Mouse (Mus musculus): Measurements from ENCODE around the gene Kirrel3. TPM values are rescaled to one million over a fixed set of nuclear protein-coding genes. Genes with fewer than 3 reads are reported as not detected.

Kirrel3 gene
- polyA plus RNA-seq, 1 experiment from 2014 or later, result 1.3 TPM

- Histone ChIP-seq H3K9me3 (replicated peaks) (no peaks in the 10 kb centered on the region), H3K4me1 (replicated peaks) (peaks cover 5% of the 10 kb centered on the region; the same call in 1 of the 2 replicates), H3K27me3 (replicated peaks) (no peaks in the 10 kb centered on the region; the same call in 1 of the 2 replicates), H3K27ac (ENCODE audit: poor library complexity, severe bottlenecking) (no peak overlapping the region), H3K9ac (no peak overlapping the region), H3K4me3 (no peak overlapping the region), H3K36me3 (no peaks in the 10 kb centered on the region), H3K4me2 (no peak overlapping the region)
- no peak for ATAC-seq (ENCODE audit: insufficient number of reproducible peaks, low FRiP score)
- WGBS, result 73% methylated on average over 2 of the region's 2 CpGs
Measured at GRCm38 (mm10) chr9:34716476-34716875, 230.8 kb downstream of the Kirrel3 start.

- Histone ChIP-seq H3K4me2 (no peak overlapping the region), H3K4me1 (replicated peaks) (peaks cover 19% of the 10 kb centered on the region), H3K27me3 (replicated peaks) (no peaks in the 10 kb centered on the region), H3K27ac (ENCODE audit: poor library complexity, severe bottlenecking) (no peak overlapping the region), H3K9me3 (replicated peaks) (no peaks in the 10 kb centered on the region), H3K36me3 (no peaks in the 10 kb centered on the region), H3K4me3 (no peak overlapping the region), H3K9ac (no peak overlapping the region)
- WGBS, result 33% methylated on average over 6 of the region's 6 CpGs
- no peak for ATAC-seq (ENCODE audit: insufficient number of reproducible peaks, low FRiP score)
Measured at GRCm38 (mm10) chr9:34721478-34722197, 235.9 kb downstream of the Kirrel3 start.

DNA sequence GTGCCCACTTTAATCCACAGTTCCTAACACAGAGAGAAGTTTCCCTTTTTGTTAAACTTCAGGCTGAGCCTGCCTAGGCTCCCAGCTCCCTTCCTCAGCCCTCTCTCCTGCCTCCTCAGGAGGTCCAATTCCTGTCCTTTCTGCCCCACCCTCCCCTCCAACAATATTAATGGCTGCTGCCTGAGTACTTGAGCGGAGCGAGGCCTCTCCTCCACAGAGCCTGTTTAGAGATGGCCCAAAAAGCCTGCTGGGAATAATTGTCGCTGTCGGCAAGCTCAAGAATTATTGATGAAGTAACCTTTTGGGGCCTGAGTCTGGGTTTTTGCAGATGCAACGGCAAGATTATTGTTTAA is 236.5 kb downstream of the Kirrel3 start:
- Histone ChIP-seq H3K36me3 (no peaks in the 10 kb centered on the region), H3K4me1 (replicated peaks) (peaks cover 19% of the 10 kb centered on the region), H3K27ac (ENCODE audit: poor library complexity, severe bottlenecking) (no peak overlapping the region), H3K4me3 (no peak overlapping the region), H3K27me3 (replicated peaks) (no peaks in the 10 kb centered on the region), H3K9me3 (replicated peaks) (no peaks in the 10 kb centered on the region), H3K4me2 (no peak overlapping the region), H3K9ac (no peak overlapping the region)
- ATAC-seq (ENCODE audit: insufficient number of reproducible peaks, low FRiP score), result no peak
- WGBS, result 77% methylated on average over 5 of the region's 5 CpGs

DNA sequence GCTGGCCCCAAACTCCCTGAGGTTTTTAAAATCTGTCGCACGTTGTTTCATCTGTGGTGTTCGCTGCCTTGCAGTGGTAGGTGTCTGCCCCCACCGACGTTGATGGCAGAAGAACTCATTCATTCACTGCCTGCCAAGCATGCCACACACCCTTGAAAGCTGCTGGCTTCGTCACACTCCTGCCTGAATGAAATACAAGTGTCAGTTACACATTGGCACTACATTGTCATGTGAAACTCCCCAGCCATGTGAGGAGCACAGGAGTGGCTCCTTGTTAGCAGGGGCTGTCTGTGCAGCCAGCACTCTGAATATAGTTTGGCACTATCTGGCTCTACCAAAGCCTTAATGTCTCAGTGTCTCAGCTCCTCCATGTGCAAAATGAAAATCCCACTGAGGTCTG is 246.8 kb downstream of the Kirrel3 start:
- WGBS, result 63% methylated on average over 6 of the region's 6 CpGs
- H3K4me1 ChIP-seq (replicated peaks), result 0 out of 2 replicates have a peak, but pooled peaks cover 4% of the 10 kb centered on the region
- no peak for ATAC-seq (ENCODE audit: insufficient number of reproducible peaks, low FRiP score)
- H3K9ac ChIP-seq, result no peak overlapping the region
- H3K4me3 ChIP-seq, result no peak overlapping the region
- H3K27me3 ChIP-seq (replicated peaks), result no peaks in the 10 kb centered on the region
- H3K4me2 ChIP-seq, result no peak overlapping the region
- no peaks in the 10 kb centered on the region for H3K9me3 ChIP-seq (replicated peaks)
- no peaks in the 10 kb centered on the region for H3K36me3 ChIP-seq
- H3K27ac ChIP-seq (ENCODE audit: poor library complexity, severe bottlenecking), result no peak overlapping the region

GRCm38 (mm10) chr9:34733579-34733978 is 247.9 kb downstream of the Kirrel3 start:
- H3K4me3 ChIP-seq, result no peak overlapping the region
- no peak overlapping the region for H3K4me2 ChIP-seq
- 50% methylated on average over 6 of the region's 6 CpGs for WGBS
- H3K27me3 ChIP-seq (replicated peaks), result no peaks in the 10 kb centered on the region
- H3K9me3 ChIP-seq (replicated peaks), result no peaks in the 10 kb centered on the region
- 0 out of 2 replicates have a peak, but pooled peaks cover 4% of the 10 kb centered on the region for H3K4me1 ChIP-seq (replicated peaks)
- no peak overlapping the region for H3K9ac ChIP-seq
- H3K36me3 ChIP-seq, result no peaks in the 10 kb centered on the region
- ATAC-seq (ENCODE audit: insufficient number of reproducible peaks, low FRiP score), result no peak
- H3K27ac ChIP-seq (ENCODE audit: poor library complexity, severe bottlenecking), result no peak overlapping the region

DNA sequence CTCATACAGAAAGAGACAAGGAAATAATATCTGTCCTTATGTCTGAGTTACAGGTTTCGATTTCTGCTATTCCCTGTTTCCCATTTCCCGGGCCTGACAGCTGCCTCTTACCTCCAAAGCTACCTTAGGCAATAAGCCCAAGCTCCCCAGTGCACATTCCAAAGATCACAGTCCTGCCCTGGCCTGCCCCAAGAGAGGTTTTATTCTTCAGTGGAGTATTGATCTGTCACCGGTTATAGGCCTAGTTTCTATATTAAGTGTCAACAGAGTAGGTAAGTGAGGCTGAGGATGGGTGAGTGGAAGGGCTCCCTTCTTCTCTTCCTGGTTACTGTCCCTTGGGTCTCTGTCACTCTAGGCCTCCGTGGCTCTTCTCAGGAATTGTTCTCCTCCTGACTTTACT is 249.3 kb downstream of the Kirrel3 start:
- Histone ChIP-seq H3K4me1 (replicated peaks) (0 out of 2 replicates have a peak, but pooled peaks cover 4% of the 10 kb centered on the region), H3K9ac (no peak overlapping the region)

DNA sequence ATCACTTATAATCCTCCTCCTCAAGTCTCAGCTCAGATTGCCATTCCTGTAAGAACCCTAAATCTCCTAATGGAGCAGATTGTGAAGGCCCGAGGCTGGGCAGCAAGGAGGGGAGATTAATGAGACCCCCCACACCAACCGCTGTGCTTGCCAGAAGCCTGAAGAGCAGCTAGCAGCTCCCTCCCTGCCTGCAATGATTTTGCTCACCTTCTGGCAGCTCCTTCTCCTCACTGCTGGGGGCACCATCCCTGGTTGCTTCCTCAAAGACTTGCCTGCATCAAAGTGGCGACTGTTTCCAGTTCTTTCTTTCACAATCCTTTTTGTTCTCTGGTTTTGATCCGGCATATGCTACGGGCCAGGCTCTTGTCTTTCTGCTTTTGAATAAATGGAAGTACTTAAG is 253.7 kb downstream of the Kirrel3 start:
- no peaks in the 10 kb centered on the region for H3K9me3 ChIP-seq (replicated peaks)
- H3K4me1 ChIP-seq (replicated peaks), result no peaks in the 10 kb centered on the region
- H3K4me3 ChIP-seq, result no peak overlapping the region
- no peaks in the 10 kb centered on the region for H3K36me3 ChIP-seq
- 50% methylated on average over 5 of the region's 5 CpGs for WGBS
- ATAC-seq (ENCODE audit: insufficient number of reproducible peaks, low FRiP score), result no peak
- H3K27ac ChIP-seq (ENCODE audit: poor library complexity, severe bottlenecking), result no peak overlapping the region
- no peak overlapping the region for H3K9ac ChIP-seq
- no peak overlapping the region for H3K4me2 ChIP-seq
- H3K27me3 ChIP-seq (replicated peaks), result no peaks in the 10 kb centered on the region

More for the DNA sequence above, 249.3 kb downstream of the Kirrel3 start:
- 69% methylated on average over 4 of the region's 4 CpGs for WGBS
- H3K4me2 ChIP-seq, result no peak overlapping the region
- no peaks in the 10 kb centered on the region for H3K9me3 ChIP-seq (replicated peaks)
- no peak for ATAC-seq (ENCODE audit: insufficient number of reproducible peaks, low FRiP score)
- no peak overlapping the region for H3K27ac ChIP-seq (ENCODE audit: poor library complexity, severe bottlenecking)
- H3K4me3 ChIP-seq, result no peak overlapping the region
- H3K36me3 ChIP-seq, result no peaks in the 10 kb centered on the region
- no peaks in the 10 kb centered on the region for H3K27me3 ChIP-seq (replicated peaks)

DNA sequence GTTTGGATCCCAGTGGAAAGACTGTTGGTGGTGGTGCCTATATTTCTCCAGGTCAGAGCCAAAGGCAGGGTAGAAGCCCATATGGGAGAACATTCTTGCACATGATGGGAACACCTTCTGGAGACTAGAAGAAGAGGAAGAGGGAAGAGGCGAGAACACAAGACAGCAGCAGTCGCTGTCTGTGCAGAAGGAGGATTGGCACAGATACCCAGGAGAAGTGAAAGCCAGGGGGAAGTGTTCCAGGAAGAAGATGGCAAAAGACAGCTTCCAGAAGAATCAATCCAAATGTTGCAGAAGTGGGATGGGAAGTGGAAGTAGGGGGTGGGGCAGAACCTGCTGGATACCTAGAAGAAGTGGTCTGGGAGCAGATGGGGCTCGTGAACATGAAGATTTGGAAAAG is 255.1 kb downstream of the Kirrel3 start:
- Histone ChIP-seq H3K9me3 (replicated peaks) (no peaks in the 10 kb centered on the region), H3K4me3 (no peak overlapping the region), H3K27me3 (replicated peaks) (no peaks in the 10 kb centered on the region), H3K36me3 (no peaks in the 10 kb centered on the region), H3K4me1 (replicated peaks) (no peaks in the 10 kb centered on the region), H3K27ac (ENCODE audit: poor library complexity, severe bottlenecking) (no peak overlapping the region), H3K4me2 (no peak overlapping the region), H3K9ac (no peak overlapping the region)
- WGBS, result 81% methylated on average over 3 of the region's 3 CpGs
- no peak for ATAC-seq (ENCODE audit: insufficient number of reproducible peaks, low FRiP score)

DNA sequence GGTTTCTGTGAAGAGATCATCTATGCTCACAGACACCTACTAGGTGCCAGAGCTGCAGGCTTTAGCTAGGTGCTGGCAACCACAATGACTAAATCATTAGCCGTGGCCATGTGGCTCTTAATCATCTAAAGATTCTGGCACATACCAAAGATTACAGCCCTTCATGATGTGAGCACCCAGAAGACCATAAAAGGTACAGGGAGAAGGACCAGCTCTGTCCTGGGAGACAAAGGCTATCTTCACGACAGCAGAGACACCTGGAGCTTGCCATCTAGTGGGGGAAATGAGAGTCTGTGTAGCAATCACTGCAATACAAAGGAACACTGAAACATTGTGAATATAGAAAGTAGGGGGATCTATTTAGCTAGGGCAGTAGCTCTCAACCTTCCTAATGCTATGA is 262.3 kb downstream of the Kirrel3 start:
- WGBS, result 26% methylated on average over 2 of the region's 2 CpGs
- no peak overlapping the region for H3K27ac ChIP-seq (ENCODE audit: poor library complexity, severe bottlenecking)
- H3K9ac ChIP-seq, result no peak overlapping the region
- H3K4me1 ChIP-seq (replicated peaks), result peaks cover 22% of the 10 kb centered on the region
- H3K36me3 ChIP-seq, result no peaks in the 10 kb centered on the region
- H3K4me2 ChIP-seq, result no peak overlapping the region
- no peak overlapping the region for H3K4me3 ChIP-seq
- H3K9me3 ChIP-seq (replicated peaks), result no peaks in the 10 kb centered on the region
- H3K27me3 ChIP-seq (replicated peaks), result no peaks in the 10 kb centered on the region
- no peak for ATAC-seq (ENCODE audit: insufficient number of reproducible peaks, low FRiP score)

DNA sequence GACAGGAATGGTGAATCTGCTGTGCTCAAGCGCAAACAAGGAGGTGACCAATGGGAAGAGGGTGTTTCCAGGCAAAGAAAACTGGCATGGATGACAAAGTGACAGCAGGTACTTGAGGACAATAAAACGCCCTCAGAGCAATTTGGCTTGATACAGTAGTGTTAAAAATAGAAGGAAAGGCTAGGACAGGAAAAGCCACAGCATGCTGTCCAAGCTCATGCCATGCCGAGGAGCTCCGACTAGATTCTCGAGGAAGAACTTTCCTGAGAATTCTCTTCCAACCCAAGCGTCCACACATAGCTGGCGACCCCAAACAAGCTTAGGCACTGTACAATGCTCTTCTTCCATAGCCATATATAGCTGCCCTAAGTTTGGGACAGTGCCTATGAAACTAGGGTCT is 263.5 kb downstream of the Kirrel3 start:
- no peak for ATAC-seq (ENCODE audit: insufficient number of reproducible peaks, low FRiP score)
- no peak overlapping the region for H3K27ac ChIP-seq (ENCODE audit: poor library complexity, severe bottlenecking)
- no peak overlapping the region for H3K4me3 ChIP-seq
- WGBS, result 61% methylated on average over 7 of the region's 7 CpGs
- no peaks in the 10 kb centered on the region for H3K9me3 ChIP-seq (replicated peaks)
- H3K4me2 ChIP-seq, result no peak overlapping the region
- H3K27me3 ChIP-seq (replicated peaks), result no peaks in the 10 kb centered on the region
- peaks cover 22% of the 10 kb centered on the region for H3K4me1 ChIP-seq (replicated peaks)
- H3K9ac ChIP-seq, result no peak overlapping the region
- H3K36me3 ChIP-seq, result no peaks in the 10 kb centered on the region

GRCm38 (mm10) chr9:34749877-34750276 is 264.2 kb downstream of the Kirrel3 start:
- H3K4me2 ChIP-seq, result no peak overlapping the region
- H3K36me3 ChIP-seq, result no peaks in the 10 kb centered on the region
- peaks cover 22% of the 10 kb centered on the region for H3K4me1 ChIP-seq (replicated peaks)
- no peak overlapping the region for H3K27ac ChIP-seq (ENCODE audit: poor library complexity, severe bottlenecking)
- no peak overlapping the region for H3K4me3 ChIP-seq
- H3K9me3 ChIP-seq (replicated peaks), result no peaks in the 10 kb centered on the region
- H3K9ac ChIP-seq, result no peak overlapping the region
- H3K27me3 ChIP-seq (replicated peaks), result no peaks in the 10 kb centered on the region
- WGBS, result 45% methylated on average over 4 of the region's 4 CpGs
- ATAC-seq (ENCODE audit: insufficient number of reproducible peaks, low FRiP score), result no peak

- 0 out of 2 replicates have a peak, but pooled peaks have one; percentile 39 for ATAC-seq (ENCODE audit: insufficient number of reproducible peaks, low FRiP score)
- Histone ChIP-seq H3K27me3 (replicated peaks) (no peaks in the 10 kb centered on the region), H3K9ac (no peak overlapping the region), H3K27ac (ENCODE audit: poor library complexity, severe bottlenecking) (no peak overlapping the region), H3K4me1 (replicated peaks) (peaks cover 22% of the 10 kb centered on the region), H3K4me2 (no peak overlapping the region), H3K36me3 (no peaks in the 10 kb centered on the region), H3K9me3 (replicated peaks) (no peaks in the 10 kb centered on the region), H3K4me3 (no peak overlapping the region)
- WGBS, result 35% methylated on average over 2 of the region's 2 CpGs
Measured at GRCm38 (mm10) chr9:34750887-34751286, 265.2 kb downstream of the Kirrel3 start.

Measured in heart, embryonic 12.5 days (tissue).